Mouse (Mus musculus) cerebellum, adult 11-12 months (tissue): ENCODE results near the gene Ccr4.
"Not testable (repeated sequence)": the region's sequence is repeated elsewhere in the genome, so short reads cannot be mapped to it uniquely, and the experiment has no call there.

ENCODE experiments used
- DNase-seq: peaks from one replicate; pipeline ENCODE4 v3.0.0; 2022

The Ccr4 gene

GRCm38 (mm10) chr9:114520529-114520928, 15.8 kb upstream of the Ccr4 start:
- not testable (repeated sequence) for DNase-seq

- DNase-seq: no peak
These were observed 14.2 kb upstream of the Ccr4 start for GRCm38 (mm10) chr9:114518812-114519477.

GRCm38 (mm10) chr9:114517924-114518497, 13.3 kb upstream of the Ccr4 start:
- no peak for DNase-seq

DNA sequence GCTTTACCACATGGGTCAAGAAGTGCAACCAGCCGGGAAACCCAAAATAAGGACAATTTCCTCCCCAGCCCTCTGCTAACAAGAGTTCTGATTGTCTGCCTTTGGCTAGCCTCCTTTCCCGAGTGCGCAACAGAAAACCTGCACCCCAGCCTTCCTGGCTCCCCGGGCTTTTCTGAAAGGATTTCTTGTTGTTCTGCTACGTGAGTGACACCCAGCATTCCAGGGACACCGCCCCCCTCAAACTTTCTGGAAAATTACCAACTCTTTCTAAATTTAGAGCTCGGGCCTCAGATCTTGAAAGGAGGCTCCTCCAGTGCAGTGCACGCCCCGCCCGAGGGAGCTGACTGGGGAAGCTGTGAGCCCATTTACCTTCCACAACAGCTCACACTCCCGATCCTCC, 10.6 kb upstream of the Ccr4 start, which contains the start of gene C130032M10Rik:
TSS of gene C130032M10Rik (plus strand) at position 334 of the 400 bp plus-strand sequence.
- DNase-seq: no peak

DNA sequence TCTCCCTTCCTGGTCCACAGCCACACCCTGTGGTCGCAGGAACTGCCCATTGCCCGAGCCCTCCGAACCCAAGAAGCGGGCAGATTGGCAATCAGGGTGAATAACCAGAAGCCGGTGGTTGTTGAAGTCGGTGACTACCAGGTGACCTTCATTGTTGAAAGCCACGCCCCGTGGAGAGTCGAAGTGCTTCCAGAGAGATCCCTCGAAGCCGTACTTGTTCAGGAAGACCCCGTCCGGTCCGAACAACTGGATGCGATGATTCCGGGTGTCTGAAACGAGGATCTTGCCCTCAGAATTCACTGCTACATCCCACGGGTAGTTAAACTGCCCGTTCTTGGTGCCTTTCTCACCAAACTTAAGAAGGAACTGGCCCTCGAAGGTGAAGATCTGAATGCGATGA, 8.1 kb upstream of the Ccr4 start:
- DNase-seq: no peak

DNA sequence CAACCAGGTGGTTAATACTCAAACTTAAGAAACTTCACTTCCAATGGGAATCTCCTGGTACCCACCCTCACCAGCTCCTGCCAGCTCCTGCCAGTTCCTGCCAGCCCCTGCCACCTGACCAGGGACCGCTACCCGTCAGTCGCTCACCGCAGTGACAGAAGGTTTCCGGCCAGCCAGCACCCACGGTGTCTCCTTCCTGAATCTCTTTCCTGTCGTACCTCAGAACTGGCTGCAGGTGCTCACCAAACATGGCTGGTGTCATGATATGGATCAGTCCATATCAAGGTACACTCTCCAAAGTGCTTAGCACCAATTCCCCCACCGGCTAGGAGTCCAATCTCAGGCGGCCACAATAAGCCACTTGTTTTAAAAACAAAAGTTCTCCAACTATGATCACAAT, 5.1 kb upstream of the Ccr4 start:
- DNase-seq: no peak

GRCm38 (mm10) chr9:114507421-114507820, 2.7 kb upstream of the Ccr4 start:
- DNase-seq: no peak

DNA sequence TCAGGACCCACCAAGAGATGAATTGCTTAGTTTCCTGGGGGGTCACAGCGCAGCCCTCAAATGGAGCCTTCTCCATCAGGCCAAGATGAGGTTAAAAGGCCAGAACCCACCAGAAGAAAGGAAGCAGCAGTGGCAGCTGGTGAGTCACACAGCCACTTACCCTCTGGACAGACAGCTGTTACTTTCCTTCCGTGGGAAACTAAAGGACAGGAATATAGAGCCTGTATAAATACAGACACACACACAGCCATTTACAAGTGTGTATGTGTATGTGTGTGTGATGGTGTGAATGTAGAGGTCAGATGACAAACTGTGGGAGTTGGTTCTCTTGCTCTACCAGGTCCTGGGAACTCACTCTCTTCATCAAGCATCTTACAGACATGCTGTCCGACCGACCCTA, 1.8 kb upstream of the Ccr4 start:
- DNase-seq: no peak

DNA sequence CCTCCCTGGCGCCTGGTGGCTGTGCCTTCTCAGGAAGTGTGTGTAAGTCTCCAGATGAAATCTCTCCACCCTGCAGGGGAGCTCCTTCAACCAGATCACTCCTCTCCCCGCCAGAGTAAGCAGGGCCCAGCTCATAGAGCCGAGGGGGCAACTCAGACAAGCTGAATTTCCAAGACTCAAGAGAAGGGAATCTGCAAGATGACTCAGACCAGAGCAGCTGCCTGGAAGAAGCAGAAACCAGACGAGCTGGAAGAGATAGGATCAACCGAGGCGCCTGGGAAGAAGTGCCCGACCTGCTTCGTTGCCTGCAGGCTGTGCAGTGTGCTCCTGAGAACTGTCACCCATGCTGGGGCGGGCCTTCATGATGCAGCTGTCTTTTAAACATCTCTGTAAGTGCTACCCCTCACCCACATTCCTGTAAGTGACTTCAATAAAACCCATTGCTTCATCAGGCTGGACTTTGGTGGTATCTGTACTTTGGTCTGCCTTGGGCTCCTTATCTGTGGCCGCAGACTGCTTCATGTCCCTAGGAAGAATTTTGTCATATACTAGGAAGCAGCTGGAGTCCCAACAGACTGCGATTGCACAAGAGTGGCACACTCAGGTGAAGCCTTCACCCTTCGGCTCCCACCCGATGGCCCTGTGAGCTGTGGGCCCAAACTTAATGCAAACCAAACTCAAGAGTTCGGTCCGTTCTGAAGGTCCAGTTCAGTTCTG, 1.8 kb downstream of the Ccr4 start:
- DNase-seq: no peak

GRCm38 (mm10) chr9:114501913-114502312, 2.8 kb downstream of the Ccr4 start:
- DNase-seq: no peak

GRCm38 (mm10) chr9:114501111-114501510, 3.6 kb downstream of the Ccr4 start:
- DNase-seq: no peak

- no peak for DNase-seq
These were observed 4.8 kb downstream of the Ccr4 start for GRCm38 (mm10) chr9:114499783-114500515.

GRCm38 (mm10) chr9:114498218-114498617, 6.5 kb downstream of the Ccr4 start:
- peak; percentile 5 for DNase-seq

GRCm38 (mm10) chr9:114496469-114496868, 8.2 kb downstream of the Ccr4 start:
- no peak for DNase-seq

- no peak for DNase-seq
These were observed 17.0 kb downstream of the Ccr4 start for GRCm38 (mm10) chr9:114487481-114488258.

- no peak for DNase-seq
These were observed 17.9 kb downstream of the Ccr4 start for GRCm38 (mm10) chr9:114486808-114487207.

DNA sequence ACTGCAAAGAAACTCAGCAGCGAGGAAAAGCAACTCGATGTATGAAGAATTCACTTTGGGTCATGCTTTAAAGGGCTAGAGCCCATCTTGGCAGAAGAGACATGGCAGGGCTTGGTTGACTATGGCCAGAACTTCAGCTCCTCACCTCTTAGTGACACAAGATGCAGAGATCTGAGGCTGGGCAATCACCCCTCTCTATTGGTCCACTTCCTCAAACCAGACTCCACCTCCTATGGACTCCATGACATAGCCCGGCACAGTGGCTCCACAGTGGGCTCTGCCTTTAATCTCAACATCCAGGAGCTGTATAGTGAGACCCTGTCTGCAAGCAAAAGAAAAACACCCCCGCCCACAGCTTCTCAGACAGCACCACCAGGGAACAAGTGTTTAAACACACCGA, 19.9 kb downstream of the Ccr4 start:
- no peak for DNase-seq

- no peak for DNase-seq
These were observed 23.8 kb downstream of the Ccr4 start for GRCm38 (mm10) chr9:114480940-114481339.

- no peak for DNase-seq
These were observed 27.7 kb downstream of the Ccr4 start for GRCm38 (mm10) chr9:114477019-114477418.

DNA sequence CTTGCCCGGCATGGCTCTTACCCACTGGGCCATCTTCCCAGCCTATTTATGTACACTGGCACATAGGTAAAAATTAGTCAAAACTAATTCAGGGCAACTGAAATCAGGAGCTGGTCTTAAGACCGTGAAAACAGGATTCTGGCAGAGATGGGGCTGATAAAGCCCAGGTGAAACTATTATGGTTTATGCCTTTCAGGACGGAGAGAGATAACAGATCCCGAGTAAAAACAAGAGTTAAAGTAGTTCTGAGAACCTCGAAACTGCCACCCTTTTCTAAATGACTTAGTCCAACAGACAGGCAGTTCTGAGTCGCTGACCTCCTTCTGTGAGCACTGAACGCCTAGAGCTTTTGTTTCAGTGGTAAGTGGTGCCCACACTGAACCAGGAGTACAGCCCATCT, 32.8 kb downstream of the Ccr4 start:
- no peak for DNase-seq

GRCm38 (mm10) chr9:114468701-114469100, 36.0 kb downstream of the Ccr4 start:
- no peak for DNase-seq

- no peak for DNase-seq
These were observed 36.5 kb downstream of the Ccr4 start for GRCm38 (mm10) chr9:114468217-114468616.

GRCm38 (mm10) chr9:114466871-114467270, 37.8 kb downstream of the Ccr4 start:
- no peak for DNase-seq
